ENCODE assay signal across 8 mouse cellular contexts in genomic region chr1:133030461-133030860, GRCm38 (mm10). TPM values are rescaled to one million over a fixed set of nuclear protein-coding genes. Genes with fewer than 3 reads are reported as not detected.
DNase-seq lines count a peak whose midpoint lies in the region; ATAC-seq and TF ChIP-seq lines count a peak whose summit lies in the region.

TSS of gene Mdm4 (minus strand) at chr1:133030561.

- no peaks in the 10 kb centered on the region for H3K36me3 ChIP-seq in hindbrain, embryonic 14.5 days (replicated peaks; ENCODE audit: control insufficient read depth, insufficient read depth)
- H3K36me3 ChIP-seq in liver, embryonic 15.5 days (replicated peaks), result no peaks in the 10 kb centered on the region

- H3K27ac ChIP-seq in cerebellum, adult 2 months (ENCODE audit: insufficient read depth, low read length), result no peak within 1 kb of the TSS
- H3K27ac ChIP-seq in gastrocnemius, adult 2 months, result no peak within 1 kb of the TSS
- no peak within 1 kb of the TSS for H3K27ac ChIP-seq in hindbrain, embryonic 14.5 days
- H3K27ac ChIP-seq in liver, embryonic 15.5 days (replicated peaks), result no peak within 1 kb of the TSS

- 95% methylated on average over 5 of the region's 5 CpGs for WGBS in cerebellum, adult 2 months
- 95% methylated on average over 5 of the region's 5 CpGs for WGBS in hindbrain, embryonic 14.5 days
- WGBS in liver, embryonic 15.5 days (ENCODE audit: insufficient replicate concordance), result 80% methylated on average over 5 of the region's 5 CpGs

- H3K9me3 ChIP-seq in hindbrain, embryonic 14.5 days (ENCODE audit: control insufficient read depth, low read length), result no peaks in the 10 kb centered on the region
- H3K9me3 ChIP-seq in liver, embryonic 15.5 days (replicated peaks), result no peaks in the 10 kb centered on the region

- no peaks in the 10 kb centered on the region for H3K4me1 ChIP-seq in cerebellum, adult 2 months (ENCODE audit: control insufficient read depth, insufficient read depth, low read length)
- peaks cover 7% of the 10 kb centered on the region; the same call in 1 of the 2 replicates for H3K4me1 ChIP-seq in hindbrain, embryonic 14.5 days (replicated peaks; ENCODE audit: control insufficient read depth, insufficient read depth, low read length)
- peaks cover 35% of the 10 kb centered on the region for H3K4me1 ChIP-seq in liver, embryonic 15.5 days (replicated peaks)

- no peaks in the 10 kb centered on the region for H3K27me3 ChIP-seq in cerebellum, adult 2 months (ENCODE audit: control insufficient read depth, insufficient read depth, low read length)
- H3K27me3 ChIP-seq in hindbrain, embryonic 14.5 days (ENCODE audit: control insufficient read depth, insufficient read depth, low read length), result no peaks in the 10 kb centered on the region
- H3K27me3 ChIP-seq in liver, embryonic 15.5 days, result no peaks in the 10 kb centered on the region

- H3K9ac ChIP-seq in hindbrain, embryonic 14.5 days, result no peak within 1 kb of the TSS
- H3K9ac ChIP-seq in liver, embryonic 15.5 days, result no peak within 1 kb of the TSS

- H3K4me2 ChIP-seq in hindbrain, embryonic 14.5 days (replicated peaks), result no peak within 1 kb of the TSS
- no peak within 1 kb of the TSS for H3K4me2 ChIP-seq in liver, embryonic 15.5 days

- DNase-seq in cerebellum, adult 2 months, result no peak
- no peak for DNase-seq in cerebellum, postnatal 14 days
- DNase-seq in adrenal gland, adult 8-10 months, result no peak
- DNase-seq in gastrocnemius, adult 2 months, result no peak
- no peak for DNase-seq in hindbrain, embryonic 14.5 days (ENCODE audit: low spot score)
- no peak for DNase-seq in frontal cortex, postnatal 14 days (ENCODE audit: low spot score in 2 of 2)
- no peak for DNase-seq in ovary, postnatal 14 days (ENCODE audit: low spot score)

- ATAC-seq in hindbrain, embryonic 14.5 days (ENCODE audit: low FRiP score), result no peak
- no peak for ATAC-seq in liver, embryonic 15.5 days (ENCODE audit: insufficient read depth)

- intact Hi-C loops in gastrocnemius, adult 2 months (cut with DNase I), result no loop called here

- TF ChIP-seq CTCF in cerebellum, adult 2 months (IDR thresholded peaks at IDR 0.05; ENCODE audit: borderline replicate concordance, insufficient read depth, low read depth, low read length), result no peak
- TF ChIP-seq CTCF in gastrocnemius, adult 2 months (IDR thresholded peaks at IDR 0.05), result no peak

- no peak for TF ChIP-seq POLR2A in cerebellum, adult 2 months (IDR thresholded peaks at IDR 0.05; ENCODE audit: borderline replicate concordance, insufficient read depth, low read length)

- H3K4me3 ChIP-seq in cerebellum, adult 2 months (replicated peaks; ENCODE audit: insufficient read depth, low read depth, low read length), result no peak within 1 kb of the TSS
- no peak within 1 kb of the TSS for H3K4me3 ChIP-seq in gastrocnemius, adult 2 months
- no peak within 1 kb of the TSS for H3K4me3 ChIP-seq in hindbrain, embryonic 14.5 days (replicated peaks; ENCODE audit: low read length)
- H3K4me3 ChIP-seq in liver, embryonic 15.5 days (replicated peaks), result no peak within 1 kb of the TSS

RNA-seq across cellular contexts. Expression of gene Mdm4, which starts in this region (rescaled TPM):
- polyA plus RNA-seq in cerebellum, adult 2 months (2012; rRNA removed), result 76.2 and 77.8 TPM in 2 replicates
- total RNA-seq in adrenal gland, adult 8-10 months (2022), result 100 to 1,000 TPM in 2 of 4 experiments, 10 to 100 TPM in 2; 58.6 to 172 (median 91.8) TPM
- total RNA-seq in gastrocnemius, adult 2 months (2021), result 10 to 100 TPM; 26.3 to 32.4 TPM
- polyA plus RNA-seq in hindbrain, embryonic 14.5 days (2014; fragmentation: Nextera tagmentation; extraction: Ambion mirVana), result 42.4 and 51.8 TPM in 2 replicates
- polyA plus RNA-seq in liver, embryonic 15.5 days (2015; fragmentation: Nextera tagmentation; extraction: Ambion mirVana), result 14.1 and 15.7 TPM in 2 replicates
